Mouse (Mus musculus) c-Kit-positive CD71-positive TER-119-negative erythroid progenitor cells, embryonic 14.5 days (primary cell): ENCODE data around the gene Smtnl1.
"Not testable (repeated sequence)": the region's sequence is repeated elsewhere in the genome, so short reads cannot be mapped to it uniquely, and the experiment has no call there.

Experiments used
- DNase-seq: peaks from one replicate; pipeline ENCODE4 v3.0.0-alpha.2; 2013; ENCODE audit warnings: low read depth

Smtnl1 gene

GRCm38 (mm10) chr2:84838593-84838949 lies 16.1 kb upstream of the Smtnl1 start, which contains the start of gene Slc43a1:
TSS of gene Slc43a1 (plus strand) at chr2:84838850.
- DNase-seq, result no peak

- no peak for DNase-seq
Measured at GRCm38 (mm10) chr2:84837817-84838592, 15.6 kb upstream of the Smtnl1 start.

GRCm38 (mm10) chr2:84837107-84837506 lies 14.7 kb upstream of the Smtnl1 start:
- DNase-seq, result no peak

GRCm38 (mm10) chr2:84831666-84832391 lies 9.4 kb upstream of the Smtnl1 start:
- DNase-seq, result no peak

- DNase-seq, result no peak
Measured at GRCm38 (mm10) chr2:84827283-84827920, 5.0 kb upstream of the Smtnl1 start.

- DNase-seq, result peak; percentile 86
Measured at GRCm38 (mm10) chr2:84826488-84827282, 4.2 kb upstream of the Smtnl1 start, which contains the start of gene Timm10. TSS of gene Timm10 (plus strand) at chr2:84826997.

GRCm38 (mm10) chr2:84823237-84823636 lies 785 bp upstream of the Smtnl1 start:
- no peak for DNase-seq

- DNase-seq, result no peak
Measured at GRCm38 (mm10) chr2:84819861-84820260, 2.6 kb downstream of the Smtnl1 start.

- no peak for DNase-seq
Measured at GRCm38 (mm10) chr2:84812676-84813075, 9.8 kb downstream of the Smtnl1 start.

GRCm38 (mm10) chr2:84811880-84812279 lies 10.6 kb downstream of the Smtnl1 start:
- peak; percentile 86 for DNase-seq

GRCm38 (mm10) chr2:84810886-84811577 lies 11.4 kb downstream of the Smtnl1 start:
- peak; percentile 63 for DNase-seq

GRCm38 (mm10) chr2:84810526-84810885 lies 11.9 kb downstream of the Smtnl1 start:
- no peak for DNase-seq

GRCm38 (mm10) chr2:84809330-84809729 lies 13.1 kb downstream of the Smtnl1 start:
- no peak for DNase-seq

GRCm38 (mm10) chr2:84806546-84806945 lies 15.9 kb downstream of the Smtnl1 start:
- DNase-seq, result no peak

- no peak for DNase-seq
Measured at GRCm38 (mm10) chr2:84803963-84804362, 18.5 kb downstream of the Smtnl1 start.

GRCm38 (mm10) chr2:84801223-84801622 lies 21.2 kb downstream of the Smtnl1 start:
- DNase-seq, result not testable (repeated sequence)

- no peak for DNase-seq
Measured at GRCm38 (mm10) chr2:84800304-84800703, 22.1 kb downstream of the Smtnl1 start.

- DNase-seq, result peak; percentile 82
Measured at GRCm38 (mm10) chr2:84799041-84799561, 23.4 kb downstream of the Smtnl1 start.

- peak; percentile 91 for DNase-seq
Measured at GRCm38 (mm10) chr2:84798493-84798921, 23.9 kb downstream of the Smtnl1 start, which contains the start of gene Ube2l6. TSS of gene Ube2l6 (plus strand) at chr2:84798828.

- DNase-seq, result peak; percentile 86
Measured at GRCm38 (mm10) chr2:84797833-84798492, 24.5 kb downstream of the Smtnl1 start.
